Mouse (Mus musculus): Measurements from ENCODE around the gene Sertad4. TPM values are rescaled to one million over a fixed set of nuclear protein-coding genes. Genes with fewer than 3 reads are reported as not detected.

The Sertad4 gene
- polyA plus RNA-seq, 1 experiment from 2014 or later = 8.3 TPM

DNA sequence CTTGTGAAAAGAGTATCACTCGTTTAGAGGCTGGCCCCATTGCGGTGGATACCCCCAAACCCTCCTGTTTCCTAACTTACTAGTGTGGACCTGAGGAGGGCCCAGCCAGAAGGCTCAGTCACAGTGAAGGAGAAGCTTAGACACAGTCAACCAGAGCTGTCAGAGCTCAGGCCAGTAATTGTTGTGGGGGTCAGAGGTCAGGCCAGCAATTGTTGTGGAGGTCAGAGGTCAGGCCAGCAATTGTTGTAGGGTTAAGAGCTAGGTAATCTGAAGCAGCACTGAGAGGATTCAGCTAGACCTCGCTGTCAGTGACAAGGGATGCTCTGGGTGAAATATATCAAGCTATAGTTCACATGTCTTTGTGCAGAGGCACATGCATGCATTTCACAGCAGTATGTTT lies 8.3 kb downstream of the Sertad4 start:
- DNase-seq (ENCODE audit: low spot score) = peak; percentile 88
- Histone ChIP-seq H3K36me3 (peaks cover 11% of the 10 kb centered on the region), H3K9me3 (replicated peaks) (peaks cover 5% of the 10 kb centered on the region; the same call in 1 of the 2 replicates), H3K27ac (replicated peaks) (no peak overlapping the region; the same call in 1 of the 2 replicates), H3K27me3 (ENCODE audit: low read depth, poor library complexity, severe bottlenecking) (peaks cover 95% of the 10 kb centered on the region), H3K4me1 (peaks cover 57% of the 10 kb centered on the region), H3K4me3 (no peak overlapping the region)
- 15% methylated on average over 3 of the region's 3 CpGs for WGBS

DNA sequence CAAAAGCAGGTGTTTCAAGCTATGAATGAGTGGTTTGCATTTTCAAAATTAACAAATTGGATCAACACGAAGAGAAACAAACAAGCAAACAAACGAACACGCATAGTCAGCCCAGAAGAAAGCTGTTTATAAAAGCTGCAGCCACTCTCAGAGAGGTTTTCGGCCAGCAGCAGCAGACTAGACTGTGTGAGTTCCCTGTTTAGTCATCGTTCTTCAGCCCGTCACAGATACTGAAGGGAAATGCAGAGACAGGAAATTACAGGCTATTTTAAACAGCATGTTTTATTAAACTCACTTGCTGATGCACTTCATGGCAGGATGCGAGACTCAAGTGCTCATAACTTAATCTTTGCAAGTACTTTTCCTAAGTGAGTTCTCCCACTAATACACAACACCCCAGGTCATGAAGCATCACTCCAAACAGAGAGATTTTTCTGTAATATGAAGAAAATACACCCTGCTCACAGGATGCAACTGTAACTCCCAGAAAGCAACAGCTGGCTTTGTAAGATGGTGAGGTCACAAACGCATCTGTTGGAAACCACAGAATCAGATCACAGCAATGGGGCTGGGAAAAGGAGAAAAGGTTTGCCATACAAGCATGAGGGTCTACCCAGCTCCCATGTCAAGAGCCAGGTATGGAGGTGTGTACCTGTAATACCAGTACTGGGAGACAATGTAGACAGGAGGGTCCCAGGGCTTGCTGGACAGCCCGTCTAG lies 14.3 kb downstream of the Sertad4 start:
- WGBS = 83% methylated on average over 9 of the region's 9 CpGs
- Histone ChIP-seq H3K27me3 (ENCODE audit: low read depth, poor library complexity, severe bottlenecking) (peaks cover 93% of the 10 kb centered on the region), H3K9me3 (replicated peaks) (no peaks in the 10 kb centered on the region), H3K36me3 (no peaks in the 10 kb centered on the region), H3K27ac (replicated peaks) (no peak overlapping the region), H3K4me3 (no peak overlapping the region), H3K4me1 (peaks cover 14% of the 10 kb centered on the region)
- DNase-seq (ENCODE audit: low spot score) = no peak

DNA sequence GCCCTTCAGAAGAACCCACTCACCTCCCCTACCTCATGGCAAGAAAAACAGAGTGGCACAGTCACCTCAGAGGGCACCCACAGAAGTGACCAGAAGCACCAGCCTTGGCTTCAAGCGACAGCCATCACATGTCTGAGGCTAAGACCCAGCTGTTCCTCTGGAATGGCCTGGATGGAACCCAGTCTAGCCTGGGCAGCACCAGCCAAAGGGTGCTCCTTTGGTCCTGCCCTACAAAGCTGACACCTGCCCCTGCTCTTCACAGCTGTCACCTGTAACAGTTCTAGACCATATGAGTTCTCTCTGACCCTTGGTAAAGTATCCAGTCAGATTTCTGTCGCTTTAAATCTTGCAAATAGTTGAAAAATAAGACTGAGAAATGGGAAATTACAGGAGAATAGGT lies 14.9 kb downstream of the Sertad4 start:
- no peak for DNase-seq (ENCODE audit: low spot score)
- no peaks in the 10 kb centered on the region for H3K9me3 ChIP-seq (replicated peaks)
- no peaks in the 10 kb centered on the region for H3K36me3 ChIP-seq
- H3K27me3 ChIP-seq (ENCODE audit: low read depth, poor library complexity, severe bottlenecking) = peaks cover 93% of the 10 kb centered on the region
- WGBS = 81% methylated on average over 2 of the region's 2 CpGs
- H3K4me3 ChIP-seq = no peak overlapping the region
- H3K27ac ChIP-seq (replicated peaks) = no peak overlapping the region
- peaks cover 11% of the 10 kb centered on the region for H3K4me1 ChIP-seq

DNA sequence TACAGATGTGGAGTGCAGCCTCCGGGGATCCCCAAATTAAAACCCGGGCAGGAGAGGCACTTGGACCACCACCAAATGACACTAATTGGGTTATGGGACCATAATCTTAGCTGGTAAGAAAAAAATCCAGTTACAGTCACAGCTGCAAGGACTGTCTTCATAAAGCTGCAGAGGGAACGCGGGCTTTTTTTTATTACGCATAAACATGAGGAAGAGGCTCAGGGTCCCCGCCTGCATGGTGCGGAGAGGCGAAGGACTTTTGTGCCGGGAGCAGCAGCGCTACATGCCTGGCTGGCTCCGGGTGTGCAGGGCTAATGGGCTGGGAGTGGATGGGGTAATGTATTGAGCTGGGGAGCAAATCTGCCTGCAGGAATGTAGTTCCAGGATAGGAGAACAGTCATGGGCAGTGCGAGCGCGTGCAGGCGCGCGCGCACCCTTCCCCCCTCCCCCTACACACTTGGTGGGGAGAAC lies 20.3 kb downstream of the Sertad4 start:
- H3K4me1 ChIP-seq = peaks cover 40% of the 10 kb centered on the region

DNA sequence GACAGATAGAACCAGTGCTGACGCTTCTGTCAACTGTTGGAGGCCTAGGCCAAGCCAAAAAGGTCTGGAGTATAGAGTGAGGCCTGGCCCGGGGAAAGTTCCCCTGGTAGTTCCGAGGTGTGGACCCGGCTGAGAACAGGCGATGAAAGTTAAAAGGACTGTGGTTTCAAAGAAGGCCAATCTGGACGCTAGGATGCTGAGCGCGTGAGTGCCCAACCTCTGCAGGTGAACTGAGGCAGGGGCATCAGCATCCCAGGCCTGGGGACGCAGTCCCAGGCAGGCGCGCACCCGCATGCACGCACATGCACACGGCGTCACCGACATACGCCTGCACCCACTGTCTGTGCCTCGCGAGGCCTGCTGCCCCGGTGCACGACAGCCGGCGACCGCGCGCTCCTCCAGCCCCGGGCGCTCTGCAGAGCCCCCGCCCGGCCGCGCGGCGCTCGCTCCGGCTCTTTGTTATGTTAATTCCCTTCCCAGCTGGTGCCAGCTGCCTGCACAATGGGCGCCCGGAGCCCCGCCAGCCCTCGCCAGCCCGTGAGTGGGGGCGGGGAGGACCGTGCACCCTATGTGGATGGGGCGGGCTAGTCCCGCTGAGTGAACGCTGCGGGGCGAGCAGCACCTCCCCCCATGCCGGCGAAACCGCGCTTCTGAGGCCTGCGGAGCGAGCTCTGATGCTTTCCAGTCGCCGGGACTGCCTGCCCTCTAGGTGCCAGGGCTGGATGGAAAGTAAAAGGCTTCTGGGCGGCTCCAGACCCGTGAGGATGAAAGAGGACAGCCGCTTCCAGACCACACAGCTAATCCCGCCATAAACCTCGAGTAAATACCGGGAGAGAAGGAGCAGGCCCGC lies 21.0 kb downstream of the Sertad4 start:
- H3K9me3 ChIP-seq (replicated peaks) = no peaks in the 10 kb centered on the region
- under 1% methylated on average over 63 of the region's 63 CpGs for WGBS
- no peaks in the 10 kb centered on the region for H3K36me3 ChIP-seq
- peak overlapping the region; percentile 93 for H3K27ac ChIP-seq (replicated peaks)
- peaks cover 96% of the 10 kb centered on the region for H3K27me3 ChIP-seq (ENCODE audit: low read depth, poor library complexity, severe bottlenecking)
- peaks cover 45% of the 10 kb centered on the region for H3K4me1 ChIP-seq
- DNase-seq (ENCODE audit: low spot score) = peak; percentile 88
- H3K4me3 ChIP-seq = peak overlapping the region; percentile 58

More for the DNA sequence above, 20.3 kb downstream of the Sertad4 start:
- Histone ChIP-seq H3K27me3 (ENCODE audit: low read depth, poor library complexity, severe bottlenecking) (peaks cover 99% of the 10 kb centered on the region), H3K9me3 (replicated peaks) (no peaks in the 10 kb centered on the region), H3K36me3 (no peaks in the 10 kb centered on the region), H3K27ac (replicated peaks) (peak overlapping the region; percentile 93), H3K4me3 (peak overlapping the region; percentile 58)
- WGBS = under 1% methylated on average over 18 of the region's 18 CpGs
- peak; percentile 68 for DNase-seq (ENCODE audit: low spot score)

DNA sequence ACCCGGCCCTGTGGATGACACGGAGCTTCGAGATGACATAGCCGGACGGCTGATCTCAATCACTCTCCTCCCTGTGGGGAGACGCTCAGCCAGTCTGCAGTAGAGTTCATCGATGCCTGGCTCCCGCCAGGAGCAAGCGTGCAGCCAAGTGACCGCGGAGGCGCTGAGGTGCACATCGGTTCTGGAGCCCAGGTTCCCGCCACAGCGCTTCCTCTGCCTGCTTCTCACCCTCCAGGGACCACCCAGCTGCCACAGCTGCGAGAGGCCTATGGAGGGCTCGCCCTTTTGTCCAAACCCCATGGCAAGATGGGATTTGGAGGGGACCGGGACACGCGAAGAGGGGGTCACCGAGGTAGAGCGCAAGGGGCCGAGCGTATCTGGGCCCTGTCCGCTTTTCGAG lies 22.0 kb downstream of the Sertad4 start:
- H3K4me3 ChIP-seq = peak overlapping the region; percentile 58
- WGBS = 3% methylated on average over 26 of the region's 26 CpGs
- peaks cover 96% of the 10 kb centered on the region for H3K27me3 ChIP-seq (ENCODE audit: low read depth, poor library complexity, severe bottlenecking)
- peak; percentile 62 for DNase-seq (ENCODE audit: low spot score)
- no peaks in the 10 kb centered on the region for H3K36me3 ChIP-seq
- peak overlapping the region; percentile 93 for H3K27ac ChIP-seq (replicated peaks)
- no peaks in the 10 kb centered on the region for H3K9me3 ChIP-seq (replicated peaks)
- peaks cover 55% of the 10 kb centered on the region for H3K4me1 ChIP-seq

DNA sequence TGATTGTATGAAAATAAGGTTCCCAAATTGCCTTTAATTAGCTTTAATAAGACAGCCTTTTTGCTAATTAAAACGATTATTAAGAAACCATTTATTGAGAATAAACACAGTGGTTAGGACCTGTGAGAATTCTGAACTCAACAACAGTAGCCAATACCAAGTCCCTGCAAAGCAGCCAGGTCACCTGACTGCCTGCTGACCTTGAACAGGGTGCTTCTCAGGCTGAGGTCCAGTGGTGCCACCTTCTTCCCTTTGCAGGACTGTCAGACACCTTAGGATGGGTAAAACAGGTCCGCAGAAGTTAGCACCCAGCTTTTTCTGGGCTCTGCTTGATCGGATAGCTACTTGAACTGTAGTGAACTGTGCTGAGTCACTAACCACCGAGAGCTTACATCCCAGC lies 22.5 kb downstream of the Sertad4 start:
- Histone ChIP-seq H3K4me1 (peaks cover 59% of the 10 kb centered on the region), H3K27me3 (ENCODE audit: low read depth, poor library complexity, severe bottlenecking) (peaks cover 96% of the 10 kb centered on the region), H3K4me3 (peak overlapping the region; percentile 58), H3K9me3 (replicated peaks) (no peaks in the 10 kb centered on the region), H3K36me3 (no peaks in the 10 kb centered on the region), H3K27ac (replicated peaks) (peak overlapping the region; percentile 93)
- DNase-seq (ENCODE audit: low spot score) = no peak
- WGBS = 21% methylated on average over 4 of the region's 4 CpGs

DNA sequence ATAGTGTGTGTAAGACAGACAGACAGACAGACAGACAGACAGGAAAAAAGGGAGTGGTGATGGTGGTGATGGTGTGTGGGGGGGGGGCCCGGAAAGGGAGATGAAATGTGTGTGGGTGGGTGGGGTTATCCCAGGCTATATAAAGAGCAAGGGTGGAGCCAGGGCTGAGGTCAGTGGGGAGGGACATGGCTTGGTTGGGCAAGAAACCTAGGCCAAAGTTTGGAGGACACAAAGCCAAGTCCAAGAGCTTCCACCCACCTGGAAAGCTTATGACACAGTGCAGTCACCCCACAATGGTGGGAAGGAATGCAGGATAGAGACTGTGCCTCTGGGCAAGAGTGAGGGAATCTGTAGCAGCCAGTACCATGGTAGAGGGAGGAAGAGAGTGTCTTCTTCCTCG lies 23.2 kb downstream of the Sertad4 start:
- 64% methylated on average over 2 of the region's 2 CpGs for WGBS
- Histone ChIP-seq H3K4me3 (no peak overlapping the region), H3K9me3 (replicated peaks) (no peaks in the 10 kb centered on the region), H3K27me3 (ENCODE audit: low read depth, poor library complexity, severe bottlenecking) (peaks cover 96% of the 10 kb centered on the region), H3K4me1 (peaks cover 59% of the 10 kb centered on the region), H3K36me3 (no peaks in the 10 kb centered on the region), H3K27ac (replicated peaks) (no peak overlapping the region)
- DNase-seq (ENCODE audit: low spot score) = no peak

DNA sequence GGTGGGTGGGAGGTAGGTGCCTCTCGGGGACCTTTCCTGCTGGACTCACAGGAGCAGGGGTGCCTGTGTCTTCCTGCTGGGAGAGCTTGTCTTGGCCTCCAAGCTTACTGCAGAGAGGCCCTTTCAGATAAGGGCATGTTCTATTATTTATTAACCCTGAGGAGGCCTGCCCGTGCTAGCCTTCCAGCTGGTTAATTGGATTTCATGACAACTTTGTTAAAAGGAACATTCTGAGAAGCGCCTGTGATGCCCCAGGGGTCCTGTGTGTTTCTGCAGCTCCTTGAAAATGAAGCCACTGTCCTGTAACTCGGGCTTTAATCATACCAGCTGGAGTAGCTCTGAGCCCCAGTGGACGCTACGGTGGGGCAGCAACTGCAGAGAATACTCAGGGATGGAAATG lies 25.1 kb downstream of the Sertad4 start:
- Histone ChIP-seq H3K9me3 (replicated peaks) (no peaks in the 10 kb centered on the region), H3K27me3 (ENCODE audit: low read depth, poor library complexity, severe bottlenecking) (peaks cover 94% of the 10 kb centered on the region), H3K27ac (replicated peaks) (peak overlapping the region; percentile 57), H3K4me3 (no peak overlapping the region), H3K36me3 (no peaks in the 10 kb centered on the region), H3K4me1 (peaks cover 60% of the 10 kb centered on the region)
- 4% methylated on average over 6 of the region's 6 CpGs for WGBS
- DNase-seq (ENCODE audit: low spot score) = peak; percentile 40

DNA sequence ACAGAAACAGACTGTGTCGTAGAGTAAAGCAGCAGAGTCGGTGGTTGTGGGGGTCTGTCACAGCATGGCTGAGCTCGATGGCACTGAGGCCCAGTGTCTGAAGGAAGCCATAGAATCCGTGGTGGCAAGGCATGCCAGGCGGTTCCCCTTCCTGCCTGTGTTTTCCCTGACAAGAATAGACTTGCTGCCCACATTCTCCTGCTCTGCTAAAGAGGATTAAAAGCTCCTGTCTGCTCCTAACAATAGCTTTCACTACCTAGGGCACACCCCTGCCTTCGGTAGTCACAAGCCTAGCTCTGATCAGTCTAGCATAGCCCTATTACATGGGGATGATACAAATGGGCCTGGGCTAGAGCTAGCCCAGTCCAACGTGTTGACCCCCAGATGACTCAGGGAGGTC lies 26.6 kb downstream of the Sertad4 start:
- H3K27ac ChIP-seq (replicated peaks) = peak overlapping the region; percentile 34; the same call in 1 of the 2 replicates
- DNase-seq (ENCODE audit: low spot score) = no peak
- no peaks in the 10 kb centered on the region for H3K9me3 ChIP-seq (replicated peaks)
- no peaks in the 10 kb centered on the region for H3K36me3 ChIP-seq
- H3K4me3 ChIP-seq = no peak overlapping the region
- WGBS = 34% methylated on average over 7 of the region's 7 CpGs
- peaks cover 47% of the 10 kb centered on the region for H3K4me1 ChIP-seq
- H3K27me3 ChIP-seq (ENCODE audit: low read depth, poor library complexity, severe bottlenecking) = peaks cover 80% of the 10 kb centered on the region

DNA sequence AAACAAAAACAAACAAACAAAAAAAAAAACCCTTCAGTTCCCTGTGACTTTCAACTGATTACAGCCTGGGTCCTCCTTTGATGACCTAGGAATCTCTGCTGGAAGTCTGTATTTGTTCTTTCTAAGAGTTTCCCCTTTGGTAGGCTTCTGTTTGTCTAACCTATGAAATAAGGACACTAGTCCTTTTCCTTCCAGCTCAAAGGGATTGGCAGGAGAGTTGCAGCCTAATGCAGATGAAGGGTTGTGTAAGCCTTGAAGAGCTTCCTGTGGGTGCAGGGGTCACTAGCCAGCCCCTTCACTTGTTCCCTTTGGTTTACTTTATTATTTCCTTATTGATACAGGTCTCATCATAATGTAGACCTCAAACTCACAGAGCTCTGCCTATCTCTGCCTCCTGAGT lies 27.6 kb downstream of the Sertad4 start:
- DNase-seq (ENCODE audit: low spot score) = no peak
- Histone ChIP-seq H3K27me3 (ENCODE audit: low read depth, poor library complexity, severe bottlenecking) (peaks cover 70% of the 10 kb centered on the region), H3K36me3 (no peaks in the 10 kb centered on the region), H3K4me1 (peaks cover 48% of the 10 kb centered on the region), H3K27ac (replicated peaks) (no peak overlapping the region), H3K9me3 (replicated peaks) (no peaks in the 10 kb centered on the region), H3K4me3 (no peak overlapping the region)

DNA sequence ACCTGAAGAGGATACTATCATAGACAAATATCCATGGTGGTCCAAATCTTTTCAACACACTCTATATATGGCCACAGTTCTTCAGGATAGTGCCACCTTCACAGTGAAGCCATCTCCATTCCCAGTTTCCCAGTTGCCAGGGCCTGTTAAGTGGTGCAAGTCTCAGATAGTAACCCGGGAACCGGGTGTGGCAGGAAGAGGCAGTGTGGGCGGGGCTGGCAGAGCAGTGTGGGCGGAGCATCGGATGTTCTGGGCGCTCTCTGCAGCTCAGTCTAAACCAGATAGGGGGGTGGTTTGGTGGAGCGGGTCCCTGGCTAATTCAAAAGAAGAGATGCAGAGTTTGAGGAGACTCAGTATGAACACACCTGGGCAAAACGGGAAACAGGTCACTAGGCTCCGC lies 29.8 kb downstream of the Sertad4 start:
- Histone ChIP-seq H3K27ac (replicated peaks) (no peak overlapping the region), H3K4me1 (peaks cover 45% of the 10 kb centered on the region), H3K36me3 (no peaks in the 10 kb centered on the region), H3K9me3 (replicated peaks) (no peaks in the 10 kb centered on the region), H3K27me3 (ENCODE audit: low read depth, poor library complexity, severe bottlenecking) (peaks cover 52% of the 10 kb centered on the region), H3K4me3 (no peak overlapping the region)
- no peak for DNase-seq (ENCODE audit: low spot score)
- WGBS = 24% methylated on average over 9 of the region's 9 CpGs

All from midbrain, embryonic 10.5 days (tissue).